Mouse (Mus musculus) ovary, postnatal 10 days (tissue): ENCODE measurements around the gene Mapkap1.
A peak's percentile ranks its signal among the peaks of the same experiment; 100 is the strongest.

Experiments
- DNase-seq: peaks from one replicate; pipeline ENCODE4 v3.0.0; 2022; ENCODE audit warnings: low spot score

Mapkap1 gene

GRCm38 (mm10) chr2:34635249-34636165 is 228.9 kb downstream of the Mapkap1 start:
- no peak for DNase-seq

GRCm38 (mm10) chr2:34638955-34639650 is 232.5 kb downstream of the Mapkap1 start:
- peak; percentile 72 for DNase-seq

GRCm38 (mm10) chr2:34639725-34640124 is 233.2 kb downstream of the Mapkap1 start:
- DNase-seq: no peak

GRCm38 (mm10) chr2:34642351-34642750 is 235.8 kb downstream of the Mapkap1 start:
- no peak for DNase-seq

- DNase-seq: no peak
Measured at GRCm38 (mm10) chr2:34644571-34645526, 238.3 kb downstream of the Mapkap1 start.

GRCm38 (mm10) chr2:34645851-34646540 is 239.4 kb downstream of the Mapkap1 start:
- DNase-seq: no peak

- no peak for DNase-seq
Measured at GRCm38 (mm10) chr2:34646541-34646865, 239.9 kb downstream of the Mapkap1 start.

GRCm38 (mm10) chr2:34647410-34647809 is 240.8 kb downstream of the Mapkap1 start:
- DNase-seq: no peak

- DNase-seq: no peak
Measured at GRCm38 (mm10) chr2:34667820-34668219, 261.2 kb downstream of the Mapkap1 start.

- DNase-seq: no peak
Measured at GRCm38 (mm10) chr2:34668440-34669191, 262.0 kb downstream of the Mapkap1 start.

- DNase-seq: no peak
Measured at GRCm38 (mm10) chr2:34669203-34669746, 262.7 kb downstream of the Mapkap1 start.

GRCm38 (mm10) chr2:34670470-34670869 is 263.9 kb downstream of the Mapkap1 start:
- no peak for DNase-seq

- no peak for DNase-seq
Measured at GRCm38 (mm10) chr2:34671385-34672026, 264.9 kb downstream of the Mapkap1 start.

GRCm38 (mm10) chr2:34673846-34674245 is 267.3 kb downstream of the Mapkap1 start:
- DNase-seq: no peak
